Mouse (Mus musculus): ENCODE results near the gene Hfe. TPM values are rescaled to one million over a fixed set of nuclear protein-coding genes. Genes with fewer than 3 reads are reported as not detected.

Hfe gene
- total and polyA plus RNA-seq, 3 experiments, result 0.08 to 1.0 (median 0.39) TPM

GRCm38 (mm10) chr13:23717176-23717575 is 6.5 kb upstream of the Hfe start:
- no peak overlapping the region for H3K27ac ChIP-seq (ENCODE audit: insufficient read depth, low read depth)
- no peak overlapping the region for H3K4me2 ChIP-seq (ENCODE audit: insufficient read depth, low read depth, poor library complexity, severe bottlenecking)
- no peaks in the 10 kb centered on the region for H3K9me3 ChIP-seq (replicated peaks; ENCODE audit: low read length)
- no peak overlapping the region for H3K4me3 ChIP-seq (replicated peaks in 1 of 3; ENCODE audit: low read depth in 2 of 3, low read length in 2 of 3, poor library complexity in 1 of 3)
- no peaks in the 10 kb centered on the region for H3K36me3 ChIP-seq (replicated peaks in 1 of 2; ENCODE audit: control insufficient read depth in 1 of 2, insufficient read depth in 1 of 2, low read length in 1 of 2)
- TF ChIP-seq SIN3A (IDR thresholded peaks at IDR 0.05; ENCODE audit: low read length), result no peak
- TF ChIP-seq MAX (IDR thresholded peaks at IDR 0.05; ENCODE audit: low read length), result no peak
- TF ChIP-seq POLR2A (IDR thresholded peaks at IDR 0.05; ENCODE audit: low read depth, low read length), result no peak
- no peak for TF ChIP-seq ZNF384 (IDR thresholded peaks at IDR 0.05; ENCODE audit: low read depth, low read length)
- no peak for TF ChIP-seq MAFK (IDR thresholded peaks at IDR 0.05; ENCODE audit: insufficient replicate concordance, low read length)
- no peak for TF ChIP-seq MYC (IDR thresholded peaks at IDR 0.05; ENCODE audit: low read depth, low read length)
- no peak for TF ChIP-seq USF1 (IDR thresholded peaks at IDR 0.05; ENCODE audit: low read depth, low read length)
- no peak for TF ChIP-seq IRF4 (IDR thresholded peaks at IDR 0.05; ENCODE audit: low read depth, low read length)
- TF ChIP-seq CHD1 (IDR thresholded peaks at IDR 0.05; ENCODE audit: low read depth, low read length), result no peak
- TF ChIP-seq RAD21 (IDR thresholded peaks at IDR 0.05; ENCODE audit: low read depth, low read length), result no peak
- TF ChIP-seq UBTF (IDR thresholded peaks at IDR 0.05; ENCODE audit: low read depth, low read length), result no peak
- no peak for TF ChIP-seq CHD2 (IDR thresholded peaks at IDR 0.05; ENCODE audit: low read length)
- no peak for TF ChIP-seq E2F4 (IDR thresholded peaks at IDR 0.05; ENCODE audit: insufficient replicate concordance, low read depth, low read length)
- TF ChIP-seq JUND (conservative IDR thresholded peaks at IDR 0.05; ENCODE audit: low read depth, low read length), result no peak
- H3K4me1 ChIP-seq (ENCODE audit: control insufficient read depth in 1 of 2, insufficient read depth in 2 of 2), result peaks cover 0 to 3% of the 10 kb centered on the region in 2 experiments; a peak in 1 of 4 replicates
- in situ Hi-C loops (cut with MboI; ENCODE audit: low pct_ligation_motif_present, low pct_unique_long_range_greater_than_20kb, low sequenced_read_pairs) (no loop called here), dilution Hi-C loops (cut with MboI; ENCODE audit: extremely low pct_ligation_motif_present, extremely low pct_unique_long_range_greater_than_20kb, low sequenced_read_pairs) (no loop called here)
- no peaks in the 10 kb centered on the region for H3K79me2 ChIP-seq (replicated peaks; ENCODE audit: control insufficient read depth, extremely low read depth, insufficient read depth, poor library complexity, severe bottlenecking)
- no peak for DNase-seq (ENCODE audit: extremely low read depth)
- H3K9ac ChIP-seq (ENCODE audit: insufficient read depth, low read depth), result no peak overlapping the region
- no peaks in the 10 kb centered on the region for H3K27me3 ChIP-seq (replicated peaks)

- H3K4me2 ChIP-seq (ENCODE audit: insufficient read depth, low read depth, poor library complexity, severe bottlenecking), result no peak overlapping the region
- peaks cover 0 to 3% of the 10 kb centered on the region in 2 experiments; a peak in 1 of 4 replicates for H3K4me1 ChIP-seq (ENCODE audit: control insufficient read depth in 1 of 2, insufficient read depth in 2 of 2)
- no peaks in the 10 kb centered on the region for H3K79me2 ChIP-seq (replicated peaks; ENCODE audit: control insufficient read depth, extremely low read depth, insufficient read depth, poor library complexity, severe bottlenecking)
- no peaks in the 10 kb centered on the region for H3K9me3 ChIP-seq (replicated peaks; ENCODE audit: low read length)
- dilution Hi-C loops (cut with MboI; ENCODE audit: extremely low pct_ligation_motif_present, extremely low pct_unique_long_range_greater_than_20kb, low sequenced_read_pairs) (no loop called here), in situ Hi-C loops (cut with MboI; ENCODE audit: low pct_ligation_motif_present, low pct_unique_long_range_greater_than_20kb, low sequenced_read_pairs) (no loop called here)
- H3K4me3 ChIP-seq (replicated peaks in 1 of 3; ENCODE audit: low read depth in 2 of 3, low read length in 2 of 3, poor library complexity in 1 of 3), result no peak overlapping the region
- no peaks in the 10 kb centered on the region for H3K36me3 ChIP-seq (replicated peaks in 1 of 2; ENCODE audit: control insufficient read depth in 1 of 2, insufficient read depth in 1 of 2, low read length in 1 of 2)
- no peaks in the 10 kb centered on the region for H3K27me3 ChIP-seq (replicated peaks)
- H3K27ac ChIP-seq (ENCODE audit: insufficient read depth, low read depth), result no peak overlapping the region
- no peak overlapping the region for H3K9ac ChIP-seq (ENCODE audit: insufficient read depth, low read depth)
- no peak for DNase-seq (ENCODE audit: extremely low read depth)
- TF ChIP-seq JUND (conservative IDR thresholded peaks at IDR 0.05; ENCODE audit: low read depth, low read length), result no peak
- TF ChIP-seq IRF4 (IDR thresholded peaks at IDR 0.05; ENCODE audit: low read depth, low read length), result no peak
- TF ChIP-seq POLR2A (IDR thresholded peaks at IDR 0.05; ENCODE audit: low read depth, low read length), result no peak
- TF ChIP-seq RAD21 (IDR thresholded peaks at IDR 0.05; ENCODE audit: low read depth, low read length), result no peak
- no peak for TF ChIP-seq USF2 (conservative IDR thresholded peaks at IDR 0.05; ENCODE audit: low read depth, low read length)
- TF ChIP-seq CHD1 (IDR thresholded peaks at IDR 0.05; ENCODE audit: low read depth, low read length), result no peak
- no peak for TF ChIP-seq NELFE (IDR thresholded peaks at IDR 0.05; ENCODE audit: low read depth, low read length)
- TF ChIP-seq ZKSCAN1 (IDR thresholded peaks at IDR 0.05; ENCODE audit: borderline replicate concordance, low read depth, low read length), result no peak
- TF ChIP-seq NRF1 (IDR thresholded peaks at IDR 0.05; ENCODE audit: low read depth, low read length), result no peak
- no peak for TF ChIP-seq POLR2AphosphoS2 (IDR thresholded peaks at IDR 0.05; ENCODE audit: low read depth, low read length)
- TF ChIP-seq MAZ (IDR thresholded peaks at IDR 0.05; ENCODE audit: low read depth, low read length), result no peak
- TF ChIP-seq MAFK (IDR thresholded peaks at IDR 0.05; ENCODE audit: insufficient replicate concordance, low read length), result no peak
- TF ChIP-seq MYC (IDR thresholded peaks at IDR 0.05; ENCODE audit: low read depth, low read length), result no peak
- TF ChIP-seq E2F4 (IDR thresholded peaks at IDR 0.05; ENCODE audit: insufficient replicate concordance, low read depth, low read length), result no peak
- no peak for TF ChIP-seq USF1 (IDR thresholded peaks at IDR 0.05; ENCODE audit: low read depth, low read length)
- no peak for TF ChIP-seq ELF1 (IDR thresholded peaks at IDR 0.05; ENCODE audit: low read depth, low read length)
- no peak for TF ChIP-seq RCOR1 (conservative IDR thresholded peaks at IDR 0.05; ENCODE audit: low read depth, low read length)
- no peak for TF ChIP-seq CHD2 (IDR thresholded peaks at IDR 0.05; ENCODE audit: low read length)
Measured at GRCm38 (mm10) chr13:23716261-23717042, 5.8 kb upstream of the Hfe start.

Measured in CH12.LX (cell line).